Comparison of ENCODE assay signal across 20 mouse cellular contexts in genomic region chr4:55442098-55442497, GRCm38 (mm10).
DNase-seq lines count a peak whose midpoint lies in the region; ATAC-seq lines count a peak whose summit lies in the region.
"Had no signal": no experiment of that assay in that cellular context is flagged by ENCODE, and none has a peak within 500 bp of the region (broad histone marks: within the 10 kb centered on the region; RNA-seq: fewer than 3 reads in every experiment).

No protein-coding gene starts in this region.

- no peaks in the 10 kb centered on the region for H3K36me3 ChIP-seq in midbrain, embryonic 11.5 days (ENCODE audit: control insufficient read depth, insufficient read depth, low read length)
- H3K36me3 ChIP-seq: embryonic facial prominence, embryonic 15.5 days; forebrain, embryonic 10.5 days; limb, embryonic 13.5 days; midbrain, embryonic 15.5 days had no signal

- WGBS in midbrain, embryonic 11.5 days: 76% methylated on average over 13 of the region's 13 CpGs

- H3K9me3 ChIP-seq in midbrain, embryonic 11.5 days (ENCODE audit: control insufficient read depth, low read length): no peaks in the 10 kb centered on the region
- H3K9me3 ChIP-seq: embryonic facial prominence, embryonic 15.5 days; forebrain, embryonic 10.5 days; limb, embryonic 13.5 days; midbrain, embryonic 15.5 days had no signal

- no peak overlapping the region for H3K4me3 ChIP-seq in midbrain, embryonic 11.5 days (ENCODE audit: low read depth, low read length)
- H3K4me3 ChIP-seq: embryonic facial prominence, embryonic 15.5 days; forebrain, embryonic 10.5 days; limb, embryonic 13.5 days; midbrain, embryonic 15.5 days had no signal

- peak; percentile 70 for ATAC-seq in inflammation-experienced regulatory T-cells, adult 6 months
- no peak for ATAC-seq in midbrain, embryonic 11.5 days (ENCODE audit: low FRiP score)
- ATAC-seq: hindbrain, postnatal 0 days; lung, postnatal 0 days; midbrain, embryonic 15.5 days had no signal

- peak; percentile 9 for DNase-seq in layer of hippocampus, adult 9-11 months
- DNase-seq in layer of hippocampus, postnatal 36 days: no peak
- DNase-seq in CD4-positive, CD25-positive, alpha-beta regulatory T cell, adult 2 months (ENCODE audit: low read depth, low spot score): peak; percentile 80
- peak; percentile 9 to 14 for DNase-seq in right cerebral cortex, postnatal 36 days (ENCODE audit: low spot score in 2 of 2)
- no peak for DNase-seq in midbrain, embryonic 11.5 days (ENCODE audit: low spot score, missing footprints)
- DNase-seq in urinary bladder, postnatal 36 days (ENCODE audit: low spot score in 2 of 2): no peak
- DNase-seq: cerebellum, postnatal 10 days; embryo, embryonic 11 days; gastrocnemius, postnatal 25 days; kidney, adult 2 months; kidney, postnatal 14 days had no signal

- H3K27me3 ChIP-seq in midbrain, embryonic 11.5 days (ENCODE audit: control insufficient read depth, insufficient read depth, low read length): no peaks in the 10 kb centered on the region
- H3K27me3 ChIP-seq: embryonic facial prominence, embryonic 15.5 days; limb, embryonic 13.5 days; midbrain, embryonic 15.5 days had no signal

- H3K4me2 ChIP-seq in midbrain, embryonic 11.5 days: no peak overlapping the region
- H3K4me2 ChIP-seq: embryonic facial prominence, embryonic 15.5 days; heart, embryonic 11.5 days; limb, embryonic 13.5 days; midbrain, embryonic 15.5 days had no signal

- H3K27ac ChIP-seq in midbrain, embryonic 11.5 days (ENCODE audit: low read depth, low read length): no peak overlapping the region
- H3K27ac ChIP-seq: embryonic facial prominence, embryonic 15.5 days; forebrain, embryonic 10.5 days; hindbrain, postnatal 0 days; limb, embryonic 13.5 days; liver, embryonic 14.5 days; midbrain, embryonic 15.5 days had no signal

- no peaks in the 10 kb centered on the region for H3K4me1 ChIP-seq in midbrain, embryonic 11.5 days (ENCODE audit: control insufficient read depth, insufficient read depth, low read length)
- H3K4me1 ChIP-seq: embryonic facial prominence, embryonic 15.5 days; forebrain, embryonic 10.5 days; limb, embryonic 13.5 days; midbrain, embryonic 15.5 days had no signal

- H3K9ac ChIP-seq in midbrain, embryonic 11.5 days (ENCODE audit: low read length): no peak overlapping the region
- H3K9ac ChIP-seq: embryonic facial prominence, embryonic 15.5 days; limb, embryonic 13.5 days; liver, embryonic 14.5 days; midbrain, embryonic 15.5 days had no signal

Comparison
In these comparisons a context has a peak if more than half of its experiments do, and no peak if none do; other contexts are left out.
1. DNase-seq: peak in layer of hippocampus, adult 9-11 months (single experiment), CD4-positive, CD25-positive, alpha-beta regulatory T cell, adult 2 months (single experiment) and right cerebral cortex, postnatal 36 days (2 of 2); none in layer of hippocampus, postnatal 36 days (0 of 2), midbrain, embryonic 11.5 days (single experiment) and urinary bladder, postnatal 36 days (0 of 2).